In the genomic region with DNA sequence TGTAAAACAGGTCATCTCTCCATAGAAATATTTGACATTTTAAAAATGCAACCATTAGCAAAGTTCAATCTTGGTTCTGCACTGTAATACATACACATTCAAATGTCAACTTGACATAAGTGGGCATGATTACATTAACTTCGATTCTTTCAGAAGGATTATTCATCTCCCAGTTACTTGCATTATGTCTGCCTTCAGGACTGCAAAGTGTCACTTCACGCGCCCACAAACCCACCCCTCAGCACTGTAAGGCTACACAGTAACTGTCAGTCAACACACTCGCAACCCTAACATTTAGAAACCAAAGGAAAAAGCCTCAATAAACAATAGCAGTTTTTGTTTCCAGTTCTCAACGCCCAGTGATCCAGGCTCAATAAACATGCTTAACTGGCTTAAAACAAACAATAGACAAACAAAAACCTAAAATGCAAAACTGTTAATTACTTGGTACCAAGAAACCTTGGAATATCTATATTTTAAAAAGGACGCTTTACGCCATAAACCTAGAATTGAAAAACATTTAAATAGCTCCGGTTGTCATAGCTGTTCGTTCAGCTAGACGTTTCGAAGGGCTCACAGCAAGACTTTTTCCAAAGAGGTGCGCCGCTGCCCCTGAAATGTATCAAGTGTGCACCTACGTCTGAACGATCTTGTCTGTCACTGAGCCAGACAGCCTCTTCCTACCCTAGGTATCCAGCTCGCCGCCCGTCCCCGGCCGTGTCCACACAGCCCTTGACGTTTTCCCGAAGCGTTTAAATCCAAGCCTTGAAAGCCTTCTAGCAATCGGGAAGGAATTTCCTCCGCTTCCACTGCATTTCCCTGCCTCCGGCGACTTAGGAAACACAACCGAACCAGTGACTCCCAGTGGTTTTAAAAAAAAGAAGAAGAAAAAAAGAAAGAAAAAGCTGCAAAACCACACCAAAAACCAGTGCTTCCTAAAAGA, we compare ENCODE assay signal across 8 mouse cellular contexts. TPM values are rescaled to one million over a fixed set of nuclear protein-coding genes. Genes with fewer than 3 reads are reported as not detected.
DNase-seq lines count a peak whose midpoint lies in the region; ATAC-seq lines count a peak whose summit lies in the region.

No protein-coding gene starts in this region.

- ATAC-seq in cerebellum, adult (ENCODE audit: insufficient number of reproducible peaks, low FRiP score, low TSS enrichment) = no peak
- no peak for ATAC-seq in embryonic facial prominence, embryonic 12.5 days (ENCODE audit: insufficient number of reproducible peaks, insufficient read depth, low FRiP score, low TSS enrichment)
- peak; percentile 3; the same call in 1 of the 2 replicates for ATAC-seq in megakaryocyte, adult 5-6 weeks (ENCODE audit: poor library complexity, severe bottlenecking)

- intact Hi-C loops in heart, postnatal 10 days (cut with DNase I) = no loop called here
- intact Hi-C loops in left cerebral cortex, postnatal 25 days (cut with DNase I) = loop anchor here (1.0 to 5.0 kb wide), 6 partner anchors 42 to 501 kb away; partner anchors contain the start of gene Slc7a1

- H3K9me3 ChIP-seq in embryonic facial prominence, embryonic 12.5 days = no peaks in the 10 kb centered on the region

- peaks cover 49% of the 10 kb centered on the region for H3K4me1 ChIP-seq in embryonic facial prominence, embryonic 12.5 days

- peak; percentile 49 for DNase-seq in cerebellum, adult 11 months
- peak; percentile 40 to 51 for DNase-seq in adrenal gland, adult 18-20 months (ENCODE audit: low spot score in 2 of 2)
- peak; percentile 63 to 67 for DNase-seq in heart, postnatal 10 days
- peak; percentile 43 to 46 for DNase-seq in left cerebral cortex, postnatal 25 days (ENCODE audit: low spot score in 2 of 2)
- peak; percentile 43 for DNase-seq in splenic B cell, adult 2 months (ENCODE audit: low read depth, low spot score)

- H3K9ac ChIP-seq in embryonic facial prominence, embryonic 12.5 days = peak overlapping the region; percentile 87

- H3K4me3 ChIP-seq in embryonic facial prominence, embryonic 12.5 days = peak overlapping the region; percentile 70

- peak overlapping the region; percentile 86 for H3K4me2 ChIP-seq in embryonic facial prominence, embryonic 12.5 days (replicated peaks)

- no peaks in the 10 kb centered on the region for H3K36me3 ChIP-seq in embryonic facial prominence, embryonic 12.5 days
- no peaks in the 10 kb centered on the region for H3K36me3 ChIP-seq in splenic B cell, adult 2 months (ENCODE audit: control insufficient read depth, insufficient read depth, low read length, poor library complexity, severe bottlenecking)

- peak overlapping the region; percentile 98; the same call in 1 of the 2 replicates for H3K27ac ChIP-seq in embryonic facial prominence, embryonic 12.5 days

- 0 out of 2 replicates have a peak, but pooled peaks cover 4% of the 10 kb centered on the region for H3K27me3 ChIP-seq in embryonic facial prominence, embryonic 12.5 days
- H3K27me3 ChIP-seq in splenic B cell, adult 2 months (ENCODE audit: control insufficient read depth, insufficient read depth, low read length, poor library complexity, severe bottlenecking) = no peaks in the 10 kb centered on the region

- 1% methylated on average over 28 of the region's 28 CpGs for WGBS in embryonic facial prominence, embryonic 12.5 days

RNA-seq across cellular contexts. Expression of gene Ubl3, which starts 1.5 kb away (rescaled TPM):
- 100 to 1,000 TPM; 152 to 163 TPM for total RNA-seq in adrenal gland, adult 18-20 months (2021)
- polyA plus RNA-seq in embryonic facial prominence, embryonic 12.5 days (2016; fragmentation: Nextera tagmentation; extraction: Ambion mirVana) = 79.3 and 85.3 TPM in 2 replicates
- 10 to 100 TPM; 80.1 to 96.8 TPM for total RNA-seq in heart, postnatal 10 days (2021)
- 100 to 1,000 TPM; 232 to 236 TPM for total RNA-seq in left cerebral cortex, postnatal 25 days (2021)
- 90.4 and 93.3 TPM in 2 replicates for total RNA-seq in megakaryocyte, adult 5-6 weeks (2015)
- 122 and 130 TPM in 2 replicates for total RNA-seq in megakaryocyte, adult 5-6 weeks (2017)
